Mouse (Mus musculus): Measurements from ENCODE around the gene Dysf. TPM values are rescaled to one million over a fixed set of nuclear protein-coding genes. Genes with fewer than 3 reads are reported as not detected.

Gene Dysf
- total RNA-seq, 4 experiments from 2014 or later = 46.1 to 59.1 (median 51.7) TPM

GRCm38 (mm10) chr6:84051032-84051431 is 42.6 kb downstream of the Dysf start:
- DNase-seq = no peak

- DNase-seq = no peak
These were observed 45.6 kb downstream of the Dysf start for GRCm38 (mm10) chr6:84053874-84054530.

GRCm38 (mm10) chr6:84055619-84056018 is 47.2 kb downstream of the Dysf start:
- DNase-seq = no peak

GRCm38 (mm10) chr6:84057216-84057615 is 48.8 kb downstream of the Dysf start:
- DNase-seq = no peak

- DNase-seq = peak; percentile 82
These were observed 50.3 kb downstream of the Dysf start for GRCm38 (mm10) chr6:84058671-84059141.

GRCm38 (mm10) chr6:84059771-84060414 is 51.5 kb downstream of the Dysf start:
- DNase-seq = no peak

- no peak for DNase-seq
These were observed 52.9 kb downstream of the Dysf start for GRCm38 (mm10) chr6:84061328-84061727.

GRCm38 (mm10) chr6:84062541-84062940 is 54.2 kb downstream of the Dysf start:
- no peak for DNase-seq

- DNase-seq = no peak
These were observed 59.8 kb downstream of the Dysf start for GRCm38 (mm10) chr6:84068236-84068635.

- DNase-seq = no peak
These were observed 61.9 kb downstream of the Dysf start for GRCm38 (mm10) chr6:84070251-84070650.

GRCm38 (mm10) chr6:84072574-84072973 is 64.2 kb downstream of the Dysf start:
- DNase-seq = no peak

- DNase-seq = no peak
These were observed 69.8 kb downstream of the Dysf start for GRCm38 (mm10) chr6:84078172-84078571.

- no peak for DNase-seq
These were observed 72.2 kb downstream of the Dysf start for GRCm38 (mm10) chr6:84080631-84081030.

- no peak for DNase-seq
These were observed 76.4 kb downstream of the Dysf start for GRCm38 (mm10) chr6:84084757-84085156.

- DNase-seq = no peak
These were observed 85.1 kb downstream of the Dysf start for GRCm38 (mm10) chr6:84093473-84093872.

GRCm38 (mm10) chr6:84094536-84094935 is 86.1 kb downstream of the Dysf start:
- no peak for DNase-seq

GRCm38 (mm10) chr6:84094998-84095397 is 86.6 kb downstream of the Dysf start:
- peak; percentile 43 for DNase-seq

GRCm38 (mm10) chr6:84095882-84096281 is 87.5 kb downstream of the Dysf start:
- DNase-seq = no peak

GRCm38 (mm10) chr6:84102002-84102401 is 93.6 kb downstream of the Dysf start:
- no peak for DNase-seq

- no peak for DNase-seq
These were observed 97.0 kb downstream of the Dysf start for GRCm38 (mm10) chr6:84105148-84106022.

GRCm38 (mm10) chr6:84106082-84106481 is 97.7 kb downstream of the Dysf start:
- no peak for DNase-seq

- DNase-seq = no peak
These were observed 102.0 kb downstream of the Dysf start for GRCm38 (mm10) chr6:84110377-84110776.

GRCm38 (mm10) chr6:84111106-84111505 is 102.7 kb downstream of the Dysf start:
- no peak for DNase-seq

Data from adrenal gland, adult 8-10 months (tissue).